ENCODE assay signal across 8 mouse cellular contexts in genomic region chr3:95314486-95315093, GRCm38 (mm10). TPM values are rescaled to one million over a fixed set of nuclear protein-coding genes. Genes with fewer than 3 reads are reported as not detected.
DNase-seq lines count a peak whose midpoint lies in the region; ATAC-seq and TF ChIP-seq lines count a peak whose summit lies in the region.

TSS of gene Cers2 (plus strand) at chr3:95314791.

- H3K4me3 ChIP-seq in layer of hippocampus, adult 2 months, result peak within 1 kb of the TSS; percentile 83
- peak within 1 kb of the TSS; percentile 89 for H3K4me3 ChIP-seq in forebrain, embryonic 13.5 days
- peak within 1 kb of the TSS; percentile 94 for H3K4me3 ChIP-seq in hindbrain, embryonic 10.5 days
- peak within 1 kb of the TSS; percentile 89 for H3K4me3 ChIP-seq in liver, embryonic 13.5 days (replicated peaks)
- H3K4me3 ChIP-seq in stomach, postnatal 0 days (ENCODE audit: low read depth, low read length), result peak within 1 kb of the TSS; percentile 95

- H3K4me2 ChIP-seq in forebrain, embryonic 13.5 days, result peak within 1 kb of the TSS; percentile 76
- peak within 1 kb of the TSS; percentile 96 for H3K4me2 ChIP-seq in liver, embryonic 13.5 days
- peak within 1 kb of the TSS; percentile 75 for H3K4me2 ChIP-seq in stomach, postnatal 0 days (replicated peaks; ENCODE audit: low read depth)

- no peak for TF ChIP-seq EP300 in stomach, postnatal 0 days (optimal IDR thresholded peaks at IDR 0.05)

- peaks cover 32% of the 10 kb centered on the region for H3K4me1 ChIP-seq in forebrain, embryonic 13.5 days
- peaks cover 50% of the 10 kb centered on the region for H3K4me1 ChIP-seq in hindbrain, embryonic 10.5 days (replicated peaks)
- H3K4me1 ChIP-seq in liver, embryonic 13.5 days (replicated peaks), result peaks cover 88% of the 10 kb centered on the region
- H3K4me1 ChIP-seq in stomach, postnatal 0 days (replicated peaks; ENCODE audit: control insufficient read depth, insufficient read depth), result peaks cover 12% of the 10 kb centered on the region; the same call in 1 of the 2 replicates

- 0 out of 2 replicates have a peak, but pooled peaks cover 4% of the 10 kb centered on the region for H3K36me3 ChIP-seq in forebrain, embryonic 13.5 days (ENCODE audit: poor library complexity, severe bottlenecking)
- H3K36me3 ChIP-seq in hindbrain, embryonic 10.5 days, result peaks cover 6% of the 10 kb centered on the region
- peaks cover 17% of the 10 kb centered on the region for H3K36me3 ChIP-seq in liver, embryonic 13.5 days
- H3K36me3 ChIP-seq in stomach, postnatal 0 days (ENCODE audit: control insufficient read depth, insufficient read depth, low read length), result no peaks in the 10 kb centered on the region

- DNase-seq in layer of hippocampus, adult 2 months (ENCODE audit: low spot score in 2 of 2), result no peak
- no peak for DNase-seq in layer of hippocampus, adult 9-10 months (ENCODE audit: low spot score)
- peak; percentile 57 for DNase-seq in R1 (ENCODE audit: low read depth, low spot score)
- no peak for DNase-seq in hindbrain, embryonic 10.5 days (ENCODE audit: low spot score)
- DNase-seq in liver, embryonic 13.5 days, result no peak
- DNase-seq in stomach, postnatal 0 days (ENCODE audit: low spot score), result no peak
- no peak for DNase-seq in kidney, adult 18-20 months

- peak within 1 kb of the TSS; percentile 98 for H3K27ac ChIP-seq in layer of hippocampus, adult 2 months
- peak within 1 kb of the TSS; percentile 92 for H3K27ac ChIP-seq in forebrain, embryonic 13.5 days
- H3K27ac ChIP-seq in hindbrain, embryonic 10.5 days, result peak within 1 kb of the TSS; percentile 100
- peak within 1 kb of the TSS; percentile 95 for H3K27ac ChIP-seq in liver, embryonic 13.5 days
- H3K27ac ChIP-seq in stomach, postnatal 0 days (replicated peaks), result peak within 1 kb of the TSS; percentile 94

- peak within 1 kb of the TSS; percentile 96 for H3K9ac ChIP-seq in forebrain, embryonic 13.5 days
- peak within 1 kb of the TSS; percentile 98 for H3K9ac ChIP-seq in liver, embryonic 13.5 days
- H3K9ac ChIP-seq in stomach, postnatal 0 days (ENCODE audit: low read length), result peak within 1 kb of the TSS; percentile 97

- H3K27me3 ChIP-seq in forebrain, embryonic 13.5 days, result no peaks in the 10 kb centered on the region
- H3K27me3 ChIP-seq in hindbrain, embryonic 10.5 days (ENCODE audit: insufficient read depth, poor library complexity, severe bottlenecking), result no peaks in the 10 kb centered on the region
- H3K27me3 ChIP-seq in liver, embryonic 13.5 days, result no peaks in the 10 kb centered on the region
- no peaks in the 10 kb centered on the region for H3K27me3 ChIP-seq in stomach, postnatal 0 days (ENCODE audit: control insufficient read depth, insufficient read depth, low read length)

- peak; percentile 26; the same call in 1 of the 2 replicates for ATAC-seq in forebrain, embryonic 13.5 days
- no peak for ATAC-seq in liver, embryonic 13.5 days (ENCODE audit: low read depth)
- no peak for ATAC-seq in stomach, postnatal 0 days (ENCODE audit: low FRiP score, low TSS enrichment)

- H3K9me3 ChIP-seq in forebrain, embryonic 13.5 days (replicated peaks), result no peaks in the 10 kb centered on the region
- H3K9me3 ChIP-seq in hindbrain, embryonic 10.5 days, result no peaks in the 10 kb centered on the region
- H3K9me3 ChIP-seq in liver, embryonic 13.5 days (replicated peaks), result no peaks in the 10 kb centered on the region
- H3K9me3 ChIP-seq in stomach, postnatal 0 days (ENCODE audit: control insufficient read depth, low read length), result no peaks in the 10 kb centered on the region

- WGBS in forebrain, embryonic 13.5 days, result 2% methylated on average over 27 of the region's 27 CpGs
- WGBS in hindbrain, embryonic 10.5 days, result 3% methylated on average over 27 of the region's 27 CpGs
- 2% methylated on average over 27 of the region's 27 CpGs for WGBS in liver, embryonic 13.5 days (ENCODE audit: insufficient replicate concordance)
- WGBS in stomach, postnatal 0 days, result 7% methylated on average over 24 of the region's 27 CpGs

- no peak for TF ChIP-seq CTCF in layer of hippocampus, adult 2 months (conservative IDR thresholded peaks at IDR 0.05)
- no peak; the same call in 1 of the 2 replicates for TF ChIP-seq CTCF in stomach, postnatal 0 days (IDR thresholded peaks at IDR 0.05; ENCODE audit: low read depth)

RNA-seq across cellular contexts. Expression of gene Cers2, which starts in this region (rescaled TPM):
- 10 to 100 TPM; 53.1 to 63.3 TPM for total RNA-seq in layer of hippocampus, adult 2 months (2021)
- 98.4 and 103 TPM in 2 replicates for polyA plus RNA-seq in forebrain, embryonic 13.5 days (2015; fragmentation: Nextera tagmentation; extraction: Ambion mirVana)
- polyA plus RNA-seq in hindbrain, embryonic 10.5 days (2016; fragmentation: Nextera tagmentation; extraction: Ambion mirVana), result 116 and 123 TPM in 2 replicates
- 113 and 125 TPM in 2 replicates for polyA plus RNA-seq in liver, embryonic 13.5 days (2015; fragmentation: Nextera tagmentation; extraction: Ambion mirVana)
- polyA plus RNA-seq in stomach, postnatal 0 days (2015; fragmentation: Nextera tagmentation; extraction: Ambion mirVana), result 75.0 and 80.3 TPM in 2 replicates
